Mouse (Mus musculus) midbrain, embryonic 11.5 days (tissue): ENCODE data around the gene Eif4e3. TPM values are rescaled to one million over a fixed set of nuclear protein-coding genes. Genes with fewer than 3 reads are reported as not detected.

Experiments
- ATAC-seq: fragments of 200-750 bp; cut with Nextera tagmentation; 2 replicates; pipeline ENCODE4 v1.8.0; 2017; ENCODE audit warnings: moderate TSS enrichment, moderate library complexity; ENCODE audit not compliant: low FRiP score
- DNase-seq: peaks from one replicate; pipeline ENCODE4 v3.0.0; 2015; ENCODE audit warnings: low spot score; ENCODE audit errors: missing footprints
- H3K27ac ChIP-seq: fragments of 300-500 bp; sonication (generic); 2 replicates; pipeline ENCODE4 v1.5.1; 2014; ENCODE audit warnings: low read depth, low read length
- H3K27me3 ChIP-seq: fragments of 300-500 bp; sonication (generic); 2 replicates; pipeline ENCODE4 v1.6.1; 2014; ENCODE audit warnings: mild to moderate bottlenecking, low read length, moderate library complexity, mixed read lengths; ENCODE audit not compliant: control insufficient read depth, insufficient read depth
- H3K36me3 ChIP-seq: fragments of 300-500 bp; sonication (generic); 2 replicates; pipeline ENCODE4 v1.6.1; 2014; ENCODE audit warnings: mild to moderate bottlenecking, low read length, moderate library complexity, mixed read lengths; ENCODE audit not compliant: control insufficient read depth, insufficient read depth
- H3K4me1 ChIP-seq: fragments of 300-500 bp; sonication (generic); 2 replicates; pipeline ENCODE4 v1.6.1; 2014; ENCODE audit warnings: low read length; ENCODE audit not compliant: control insufficient read depth, insufficient read depth
- H3K4me2 ChIP-seq: fragments of 300-500 bp; sonication (generic); 2 replicates; pipeline ENCODE4 v1.6.1; 2014; ENCODE audit warnings: mild to moderate bottlenecking, moderate library complexity
- H3K4me3 ChIP-seq: fragments of 300-500 bp; sonication (generic); 2 replicates; pipeline ENCODE4 v1.5.1; 2014; ENCODE audit warnings: low read depth, low read length
- H3K9ac ChIP-seq: fragments of 300-500 bp; sonication (generic); 2 replicates; pipeline ENCODE4 v1.6.1; 2014; ENCODE audit warnings: low read length
- H3K9me3 ChIP-seq: fragments of 300-500 bp; sonication (generic); 2 replicates; pipeline ENCODE4 v1.6.1; 2016; ENCODE audit warnings: low read length; ENCODE audit not compliant: control insufficient read depth
- WGBS: fragments of 180-500 bp; shearing (Covaris S2); extraction: QIAGEN DNeasy Blood & Tissue Kit; methylation state at CpG from one replicate; pipeline ENCODE4 v1.1.7; 2014; 5-methylcytosine and 5-hydroxymethylcytosine counted together
- polyA plus RNA-seq: library from polyadenylated mRNA; unstranded; fragments of >200 nt; fragmentation: Nextera tagmentation; extraction: Ambion mirVana; gene quantifications from 2 replicates; pipeline ENCODE4 v1.2.1, GENCODE M21; 2014

The Eif4e3 gene
- polyA plus RNA-seq, 1 experiment from 2014 or later = 16.2 TPM

- 74% methylated on average over 7 of the region's 7 CpGs for WGBS
These were observed 46.1 kb downstream of the Eif4e3 start for GRCm38 (mm10) chr6:99620471-99620870.

GRCm38 (mm10) chr6:99619964-99620363, 46.6 kb downstream of the Eif4e3 start:
- no peak overlapping the region for H3K27ac ChIP-seq
- ATAC-seq = no peak
- H3K4me2 ChIP-seq = no peak overlapping the region
- H3K36me3 ChIP-seq = no peaks in the 10 kb centered on the region
- no peak overlapping the region for H3K9ac ChIP-seq
- H3K4me3 ChIP-seq = no peak overlapping the region
- no peaks in the 10 kb centered on the region for H3K9me3 ChIP-seq
- no peaks in the 10 kb centered on the region for H3K27me3 ChIP-seq
- DNase-seq = no peak
- peaks cover 20% of the 10 kb centered on the region for H3K4me1 ChIP-seq
- 77% methylated on average over 8 of the region's 8 CpGs for WGBS

More at GRCm38 (mm10) chr6:99620471-99620870, 46.1 kb downstream of the Eif4e3 start:
- Histone ChIP-seq H3K9me3 (no peaks in the 10 kb centered on the region), H3K4me3 (no peak overlapping the region), H3K27ac (no peak overlapping the region), H3K9ac (no peak overlapping the region), H3K4me1 (peaks cover 18% of the 10 kb centered on the region), H3K4me2 (no peak overlapping the region), H3K36me3 (no peaks in the 10 kb centered on the region), H3K27me3 (no peaks in the 10 kb centered on the region)
- DNase-seq = no peak
- ATAC-seq = no peak

- ATAC-seq = no peak
- Histone ChIP-seq H3K4me1 (peaks cover 25% of the 10 kb centered on the region), H3K27me3 (0 out of 2 replicates have a peak, but pooled peaks cover 2% of the 10 kb centered on the region), H3K9ac (no peak overlapping the region), H3K4me3 (no peak overlapping the region), H3K36me3 (no peaks in the 10 kb centered on the region), H3K4me2 (no peak overlapping the region), H3K9me3 (no peaks in the 10 kb centered on the region), H3K27ac (no peak overlapping the region)
- no peak for DNase-seq
- WGBS = 83% methylated on average over 8 of the region's 8 CpGs
These were observed 47.1 kb downstream of the Eif4e3 start for GRCm38 (mm10) chr6:99619466-99619865.

- WGBS = 60% methylated on average over 7 of the region's 7 CpGs
- Histone ChIP-seq H3K9me3 (no peaks in the 10 kb centered on the region), H3K4me2 (no peak overlapping the region), H3K4me1 (peaks cover 14% of the 10 kb centered on the region), H3K36me3 (no peaks in the 10 kb centered on the region), H3K27me3 (peaks cover 9% of the 10 kb centered on the region; the same call in 1 of the 2 replicates), H3K9ac (no peak overlapping the region), H3K4me3 (no peak overlapping the region), H3K27ac (no peak overlapping the region)
- no peak for DNase-seq
- no peak for ATAC-seq
These were observed 48.7 kb downstream of the Eif4e3 start for GRCm38 (mm10) chr6:99617867-99618266.

DNA sequence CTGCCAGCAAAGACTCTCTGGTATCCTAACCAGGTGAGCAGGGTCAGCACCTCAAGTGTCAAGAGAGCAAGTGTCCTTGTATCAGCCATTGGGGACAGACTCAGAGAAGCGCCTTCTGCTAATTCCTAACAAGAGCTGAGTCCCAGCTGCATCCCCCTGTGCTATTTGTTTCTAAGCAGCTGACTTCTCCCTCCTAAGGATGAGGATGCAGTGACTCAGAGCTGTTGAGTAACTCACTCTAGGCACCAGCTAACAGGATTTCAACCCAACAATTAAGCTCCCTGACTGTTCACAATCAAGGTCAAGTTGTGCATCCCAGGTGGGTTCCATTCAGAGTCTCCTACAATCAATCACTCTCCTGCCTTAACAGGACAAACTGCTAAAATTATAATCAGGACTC, 49.2 kb downstream of the Eif4e3 start:
- Histone ChIP-seq H3K36me3 (no peaks in the 10 kb centered on the region), H3K9me3 (no peaks in the 10 kb centered on the region), H3K27ac (no peak overlapping the region), H3K9ac (no peak overlapping the region), H3K27me3 (peaks cover 9% of the 10 kb centered on the region; the same call in 1 of the 2 replicates), H3K4me2 (no peak overlapping the region), H3K4me1 (peaks cover 13% of the 10 kb centered on the region), H3K4me3 (no peak overlapping the region)
- DNase-seq = no peak
- WGBS = 60% methylated on average over 1 of the region's 1 CpGs
- no peak for ATAC-seq

DNA sequence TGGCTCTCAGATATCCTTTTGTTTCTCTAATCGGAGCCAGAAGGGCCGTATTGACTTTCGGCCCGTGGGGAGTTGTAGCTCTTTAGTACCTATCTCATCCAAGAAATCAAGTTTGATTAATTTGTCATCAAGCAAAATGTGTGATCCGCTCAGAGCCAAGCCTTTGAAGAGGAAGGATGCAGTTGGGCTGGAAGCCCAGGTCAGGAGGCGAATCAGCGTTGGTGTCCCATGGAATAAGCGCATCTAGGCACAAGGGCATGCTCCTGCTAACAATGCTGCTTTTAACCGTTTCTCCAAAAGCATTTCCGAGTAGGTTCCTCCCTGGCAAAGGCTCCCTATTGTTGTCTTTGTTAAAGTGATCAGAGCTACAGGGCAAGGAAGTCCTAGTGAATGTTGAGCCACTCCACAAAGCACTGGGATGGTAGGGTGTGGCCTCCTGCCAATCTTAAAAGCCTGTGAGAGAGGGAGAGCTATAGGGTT, 51.3 kb downstream of the Eif4e3 start:
- Histone ChIP-seq H3K36me3 (no peaks in the 10 kb centered on the region), H3K9ac (no peak overlapping the region), H3K27me3 (peaks cover 9% of the 10 kb centered on the region; the same call in 1 of the 2 replicates), H3K4me3 (no peak overlapping the region), H3K9me3 (no peaks in the 10 kb centered on the region), H3K4me2 (no peak overlapping the region), H3K4me1 (peaks cover 13% of the 10 kb centered on the region), H3K27ac (peak overlapping the region; percentile 41; the same call in 1 of the 2 replicates)
- DNase-seq = peak; percentile 90
- 8% methylated on average over 10 of the region's 10 CpGs for WGBS
- peak; percentile 50; the same call in 1 of the 2 replicates for ATAC-seq

- Histone ChIP-seq H3K27ac (no peak overlapping the region; the same call in 1 of the 2 replicates), H3K27me3 (peaks cover 9% of the 10 kb centered on the region; the same call in 1 of the 2 replicates), H3K4me3 (no peak overlapping the region), H3K36me3 (no peaks in the 10 kb centered on the region), H3K9me3 (no peaks in the 10 kb centered on the region), H3K4me1 (peaks cover 13% of the 10 kb centered on the region), H3K4me2 (no peak overlapping the region), H3K9ac (no peak overlapping the region)
- ATAC-seq (no peak), DNase-seq (peak; percentile 86)
- 63% methylated on average over 17 of the region's 17 CpGs for WGBS
These were observed 51.9 kb downstream of the Eif4e3 start for GRCm38 (mm10) chr6:99614566-99615271.

DNA sequence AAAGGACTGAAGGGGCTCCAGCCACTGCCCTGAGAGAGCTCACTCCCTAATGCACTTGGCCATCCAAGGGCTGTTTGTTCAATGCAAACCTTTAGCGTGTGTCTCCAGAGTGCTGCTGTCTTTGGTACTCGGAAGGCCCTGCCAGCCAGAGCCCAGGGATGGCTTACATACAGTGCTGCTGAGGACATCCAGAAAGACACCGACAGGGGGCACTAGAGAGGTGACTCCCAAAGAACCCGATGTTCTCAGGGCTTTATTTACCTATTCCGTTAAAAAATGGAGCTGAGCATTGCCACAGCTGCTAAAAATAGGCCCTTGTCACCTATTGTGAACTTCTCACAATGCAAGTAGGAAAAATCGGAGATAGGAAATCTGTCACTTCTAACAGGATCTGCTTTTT, 54.7 kb downstream of the Eif4e3 start:
- DNase-seq = no peak
- 66% methylated on average over 6 of the region's 6 CpGs for WGBS

More for the DNA sequence above, 54.7 kb downstream of the Eif4e3 start:
- no peaks in the 10 kb centered on the region for H3K9me3 ChIP-seq
- ATAC-seq = no peak
- H3K36me3 ChIP-seq = no peaks in the 10 kb centered on the region
- H3K9ac ChIP-seq = no peak overlapping the region
- H3K27ac ChIP-seq = no peak overlapping the region
- H3K4me1 ChIP-seq = peaks cover 13% of the 10 kb centered on the region
- no peak overlapping the region for H3K4me2 ChIP-seq
- peaks cover 9% of the 10 kb centered on the region; the same call in 1 of the 2 replicates for H3K27me3 ChIP-seq
- H3K4me3 ChIP-seq = no peak overlapping the region
